Mouse (Mus musculus) ovary, postnatal 14 days (tissue): ENCODE measurements around the gene D930020B18Rik.
A peak's percentile ranks its signal among the peaks of the same experiment; 100 is the strongest.

Source experiments
- DNase-seq: peaks from one replicate; pipeline ENCODE4 v3.0.0; 2022; ENCODE audit warnings: low spot score

The D930020B18Rik gene

GRCm38 (mm10) chr10:121640150-121640930 is 1.0 kb upstream of the D930020B18Rik start:
- DNase-seq: no peak

GRCm38 (mm10) chr10:121640944-121641271 is 480 bp upstream of the D930020B18Rik start:
- no peak for DNase-seq

- DNase-seq: no peak
Observed at GRCm38 (mm10) chr10:121642054-121642947, 913 bp downstream of the D930020B18Rik start.

DNA sequence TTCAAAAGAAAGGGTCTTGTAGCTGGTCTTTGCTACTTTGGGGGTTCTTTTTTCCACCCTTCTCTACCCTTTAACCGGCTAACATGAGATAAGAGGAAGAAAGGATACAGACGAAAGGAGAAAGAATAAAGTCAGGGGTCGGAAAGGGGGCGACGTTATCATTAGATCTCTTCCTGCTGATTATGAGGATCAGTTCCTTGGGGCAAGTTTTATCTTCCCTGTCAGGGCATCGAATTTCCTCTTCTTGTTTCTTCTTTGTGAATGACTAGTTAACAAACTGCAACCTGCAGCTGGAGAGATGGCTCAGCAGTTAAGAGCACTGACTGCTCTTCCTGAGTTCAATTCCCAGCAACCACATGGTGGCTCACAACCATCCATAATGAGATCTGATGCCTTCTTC is 4.9 kb downstream of the D930020B18Rik start:
- no peak for DNase-seq

GRCm38 (mm10) chr10:121653079-121653478 is 11.7 kb downstream of the D930020B18Rik start:
- DNase-seq: no peak

DNA sequence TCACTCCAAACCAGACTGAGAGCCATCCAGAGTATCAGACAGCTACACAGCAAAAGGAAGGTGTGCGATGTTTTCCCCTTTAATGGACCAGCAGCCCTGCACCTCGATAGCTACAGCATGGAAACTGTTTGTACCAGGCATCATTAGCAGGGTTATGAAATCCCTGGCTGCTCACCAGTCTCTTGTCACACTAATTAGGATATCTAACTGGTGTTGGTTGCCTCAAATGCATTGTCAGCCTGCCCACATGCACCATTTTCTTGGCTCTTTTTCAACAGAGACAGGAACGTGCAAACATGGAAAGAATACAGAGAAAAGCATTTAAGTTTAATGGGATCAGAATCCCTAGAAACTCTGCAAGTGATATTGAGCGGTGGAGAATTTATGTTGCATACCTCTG is 14.5 kb downstream of the D930020B18Rik start:
- DNase-seq: no peak

DNA sequence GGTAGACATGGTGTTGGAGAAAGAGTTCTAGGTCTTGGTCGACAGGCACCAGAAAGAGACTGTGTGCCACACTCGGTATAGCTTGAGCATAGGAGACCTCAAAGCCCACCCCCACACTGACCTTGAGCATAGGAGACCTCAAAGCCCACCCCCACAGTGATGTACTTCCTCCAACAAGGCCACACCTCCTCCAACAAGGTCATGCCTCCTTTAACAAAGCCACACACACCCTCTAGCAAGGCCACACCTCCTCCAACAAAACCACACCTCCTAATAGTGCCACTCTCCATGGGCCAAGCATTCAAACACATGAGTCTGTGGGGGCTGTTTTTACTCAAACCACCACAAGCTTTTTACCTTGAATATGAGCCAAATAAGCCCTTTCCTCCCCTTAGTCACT is 21.3 kb downstream of the D930020B18Rik start:
- DNase-seq: no peak

DNA sequence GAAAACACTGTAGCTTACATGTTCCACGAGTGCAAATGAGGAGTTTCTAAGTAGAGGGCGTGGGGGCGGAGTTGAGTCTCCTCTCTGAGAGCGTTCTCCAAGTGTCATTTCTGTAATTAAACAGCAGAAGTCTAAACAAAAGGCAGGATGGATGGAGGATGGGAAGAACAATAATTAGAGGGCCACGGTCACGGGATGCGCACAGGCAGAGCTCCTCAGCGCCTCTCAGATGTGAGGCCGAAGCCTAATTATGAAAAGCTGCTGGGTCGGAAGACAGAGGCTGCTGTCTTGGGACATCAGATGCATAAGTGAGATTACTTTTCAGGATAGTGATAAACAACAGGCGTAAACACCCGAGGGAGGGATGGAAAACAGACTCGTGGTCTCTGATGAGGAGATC is 22.2 kb downstream of the D930020B18Rik start:
- no peak for DNase-seq

DNA sequence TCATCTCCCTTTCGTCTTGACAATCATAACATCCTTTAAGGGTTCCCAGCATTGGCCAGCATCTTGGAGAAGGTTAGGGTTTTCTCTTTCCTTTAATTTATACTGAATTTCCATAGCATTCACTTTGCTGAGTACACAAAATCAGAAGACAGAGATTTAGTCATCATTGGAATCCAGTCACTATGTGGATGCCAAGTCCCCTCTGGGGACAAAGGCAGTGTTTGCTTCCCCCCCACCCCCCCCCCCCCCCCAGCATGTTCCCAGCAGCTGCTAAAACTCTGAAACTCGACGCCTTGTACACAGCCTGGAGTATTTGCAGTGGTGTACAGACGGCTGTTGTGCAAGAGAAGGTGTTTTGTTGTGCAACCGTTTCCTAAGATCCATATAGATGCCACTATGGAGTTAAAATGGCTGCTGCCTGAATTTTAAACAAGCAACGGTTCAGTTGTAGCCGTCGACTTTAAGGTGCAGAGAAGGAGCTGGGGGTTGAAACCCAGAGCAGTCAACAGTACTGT is 24.3 kb downstream of the D930020B18Rik start:
- DNase-seq: no peak

GRCm38 (mm10) chr10:121669103-121669502 is 27.7 kb downstream of the D930020B18Rik start:
- no peak for DNase-seq

GRCm38 (mm10) chr10:121677019-121677418 is 35.6 kb downstream of the D930020B18Rik start:
- DNase-seq: no peak

GRCm38 (mm10) chr10:121680902-121681301 is 39.5 kb downstream of the D930020B18Rik start:
- no peak for DNase-seq

DNA sequence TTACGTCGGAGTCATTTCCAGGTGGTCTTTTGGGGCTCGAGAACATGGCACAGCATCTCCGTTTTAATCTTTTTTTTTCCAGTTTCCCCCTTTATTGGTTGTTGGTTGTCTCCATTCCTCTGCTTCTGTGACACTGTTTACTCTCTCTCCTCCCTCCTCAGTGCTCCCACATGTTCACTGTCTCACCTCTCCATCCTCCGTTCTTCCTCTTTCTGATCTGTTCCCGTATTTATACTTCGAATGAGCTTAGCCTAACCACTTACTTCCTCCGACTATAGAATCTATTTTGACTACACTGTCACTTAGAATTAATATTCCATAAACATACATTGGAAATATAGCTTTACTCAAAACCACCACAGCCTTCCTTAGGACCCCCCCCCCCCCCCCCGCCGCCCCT is 41.2 kb downstream of the D930020B18Rik start:
- DNase-seq: no peak

DNA sequence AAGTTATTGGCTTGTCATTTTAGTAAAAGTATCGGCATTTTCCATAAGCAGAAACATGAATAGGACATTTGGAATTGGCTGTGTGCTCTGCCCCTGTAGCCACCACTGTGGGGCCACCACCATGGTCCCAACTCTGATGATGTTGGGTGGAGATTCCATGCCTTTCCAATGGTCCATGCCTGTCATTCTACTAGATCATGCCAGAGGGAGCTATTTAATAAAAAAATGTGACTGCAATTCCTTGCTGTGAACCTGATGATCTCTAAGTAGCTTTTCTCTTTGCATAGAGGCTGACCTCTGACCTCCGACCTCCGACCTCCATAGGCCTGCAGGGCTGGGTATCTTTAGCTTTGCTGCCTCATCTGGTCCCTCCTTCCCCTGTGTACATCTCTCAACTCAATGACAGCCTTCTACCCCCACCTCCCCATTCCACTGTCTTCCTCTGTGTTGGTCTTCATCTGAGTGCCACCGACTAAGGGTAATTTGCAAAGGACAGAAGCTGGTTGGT is 44.8 kb downstream of the D930020B18Rik start:
- DNase-seq: no peak

DNA sequence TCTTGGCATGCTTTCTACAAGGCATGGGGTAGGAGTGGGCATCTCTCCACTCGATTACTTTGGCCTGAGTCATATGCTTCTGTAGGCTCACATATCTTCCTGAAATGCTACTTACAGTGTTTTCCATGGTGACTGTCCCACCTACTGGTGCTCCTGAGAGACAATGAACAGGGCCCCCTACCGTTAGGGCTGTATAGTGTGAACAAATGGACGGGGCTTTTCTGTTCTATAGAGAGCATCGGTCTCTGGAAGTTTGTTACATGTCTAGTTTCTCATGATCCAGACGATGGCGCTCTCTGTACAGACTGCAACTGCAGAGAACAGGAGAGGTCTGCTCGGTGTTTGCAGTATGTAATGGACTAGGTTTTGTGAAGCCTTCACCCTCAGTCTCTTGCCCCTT is 46.1 kb downstream of the D930020B18Rik start:
- DNase-seq: no peak

GRCm38 (mm10) chr10:121689591-121690314 is 48.4 kb downstream of the D930020B18Rik start:
- DNase-seq: peak; percentile 77

DNA sequence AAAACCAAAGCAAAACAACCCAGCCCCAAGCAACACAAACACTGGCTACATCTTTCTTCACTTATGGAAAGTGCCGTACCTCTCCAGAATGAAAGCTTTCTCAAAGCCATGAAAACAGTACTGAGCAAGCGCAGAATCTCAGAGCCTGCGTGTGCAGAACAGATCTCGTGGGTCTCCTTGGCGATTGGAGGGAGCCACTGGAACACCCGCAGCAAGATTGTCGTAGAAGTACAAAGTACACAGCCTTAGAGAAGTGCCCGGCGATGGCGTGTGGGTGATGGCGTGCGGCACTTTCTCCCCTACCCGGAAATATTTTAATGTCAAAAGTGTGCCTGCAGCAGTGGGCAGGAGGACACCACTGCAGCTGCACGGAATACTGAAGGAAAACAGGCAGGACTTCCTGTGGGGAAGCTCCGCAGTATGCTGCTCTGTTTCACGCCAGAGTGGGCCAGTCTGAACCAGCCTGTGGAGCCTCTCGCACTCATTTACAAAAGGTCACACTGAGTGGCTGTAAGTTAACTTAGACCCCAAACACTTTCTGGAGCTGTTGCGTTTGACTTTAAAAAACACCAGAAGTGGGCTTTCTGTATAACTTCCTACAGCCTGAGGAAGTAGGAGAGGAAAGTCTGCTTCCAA is 51.7 kb downstream of the D930020B18Rik start:
- no peak for DNase-seq

GRCm38 (mm10) chr10:121694567-121694966 is 53.2 kb downstream of the D930020B18Rik start:
- DNase-seq: no peak

DNA sequence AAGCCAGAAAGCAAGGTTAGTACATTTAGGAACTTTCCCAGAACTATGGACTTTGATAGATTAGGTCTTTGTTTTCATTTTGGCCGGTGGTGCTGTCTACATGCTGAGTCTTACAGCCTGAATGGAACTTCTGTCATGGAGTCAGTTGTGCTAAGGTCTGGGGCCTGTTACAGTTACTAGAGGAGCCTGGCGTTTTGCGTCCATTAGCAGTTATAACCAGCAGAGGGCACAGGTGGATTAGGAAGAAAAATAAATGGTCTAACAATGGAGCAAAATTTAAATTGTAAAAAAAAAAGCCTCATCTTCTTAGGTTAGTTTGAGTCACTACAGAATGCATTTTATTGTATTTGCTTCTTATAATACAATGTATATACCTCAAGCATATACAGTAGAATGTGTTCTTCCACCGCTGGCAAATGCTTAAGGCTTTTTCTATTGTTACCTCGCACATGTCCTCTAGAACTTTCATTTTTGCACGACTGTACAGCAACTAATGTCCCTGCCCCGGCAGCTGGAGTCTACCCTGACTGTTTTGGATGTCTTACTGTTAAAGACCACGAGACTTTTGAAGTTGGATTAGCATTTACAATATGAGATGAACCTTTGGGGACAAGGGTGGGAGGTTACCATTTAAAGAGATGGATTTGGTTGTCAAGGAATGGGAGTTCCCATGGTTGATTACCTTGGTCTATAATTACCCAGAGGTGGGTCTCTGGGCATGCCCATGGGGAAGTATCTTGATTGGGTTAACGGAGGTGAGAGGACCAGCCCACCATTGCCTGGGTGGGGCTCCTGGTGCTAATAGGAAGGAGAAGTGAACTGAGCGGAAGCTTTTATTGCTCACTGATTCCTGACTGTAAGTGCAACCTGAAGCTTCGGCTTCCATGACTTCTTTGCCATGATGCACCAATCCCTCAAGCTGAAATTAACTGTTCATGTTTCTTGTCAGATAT is 60.2 kb downstream of the D930020B18Rik start:
- peak; percentile 50 for DNase-seq

- no peak for DNase-seq
Observed at GRCm38 (mm10) chr10:121703619-121704018, 62.2 kb downstream of the D930020B18Rik start.
